Mouse (Mus musculus): ENCODE measurements around the gene Plxnc1. TPM values are rescaled to one million over a fixed set of nuclear protein-coding genes. Genes with fewer than 3 reads are reported as not detected.

The Plxnc1 gene
- polyA plus RNA-seq, 1 experiment from 2014 or later, result 1.5 TPM

DNA sequence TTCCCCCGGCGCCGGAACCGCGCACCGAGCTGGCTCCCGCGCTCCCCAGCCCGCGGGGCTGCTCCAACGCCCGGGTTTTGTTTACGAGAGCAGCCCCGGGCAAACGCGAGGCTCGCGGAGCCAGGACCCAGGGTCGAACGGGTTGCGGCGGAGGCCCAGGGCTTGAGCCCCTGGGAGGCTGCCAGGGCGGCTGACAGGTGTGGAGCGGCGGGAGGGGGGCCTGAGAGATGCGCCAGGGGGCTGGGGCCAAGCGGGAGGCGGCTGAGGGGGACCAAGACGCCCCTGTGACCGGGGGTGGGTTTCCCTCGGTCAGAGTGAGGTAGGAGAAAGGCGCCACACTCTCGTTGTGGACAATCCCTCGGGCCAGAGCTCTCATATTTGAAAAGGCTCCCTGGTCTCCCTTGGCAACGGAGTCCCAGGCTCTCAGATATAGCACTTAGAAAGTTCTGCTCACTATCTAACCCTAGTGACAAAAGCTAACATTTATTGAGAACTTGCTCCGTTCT, 624 bp upstream of the Plxnc1 start:
- no peak for ATAC-seq (ENCODE audit: insufficient read depth, low FRiP score, low read depth)
- H3K9ac ChIP-seq, result peak overlapping the region; percentile 39
- H3K4me3 ChIP-seq (replicated peaks), result peak overlapping the region; percentile 73
- H3K4me1 ChIP-seq, result peaks cover 18% of the 10 kb centered on the region
- no peaks in the 10 kb centered on the region for H3K36me3 ChIP-seq
- no peaks in the 10 kb centered on the region for H3K9me3 ChIP-seq
- peak overlapping the region; percentile 99 for H3K4me2 ChIP-seq
- no peak overlapping the region for H3K27ac ChIP-seq
- WGBS, result under 1% methylated on average over 36 of the region's 36 CpGs
- H3K27me3 ChIP-seq (replicated peaks), result peaks cover 31% of the 10 kb centered on the region

DNA sequence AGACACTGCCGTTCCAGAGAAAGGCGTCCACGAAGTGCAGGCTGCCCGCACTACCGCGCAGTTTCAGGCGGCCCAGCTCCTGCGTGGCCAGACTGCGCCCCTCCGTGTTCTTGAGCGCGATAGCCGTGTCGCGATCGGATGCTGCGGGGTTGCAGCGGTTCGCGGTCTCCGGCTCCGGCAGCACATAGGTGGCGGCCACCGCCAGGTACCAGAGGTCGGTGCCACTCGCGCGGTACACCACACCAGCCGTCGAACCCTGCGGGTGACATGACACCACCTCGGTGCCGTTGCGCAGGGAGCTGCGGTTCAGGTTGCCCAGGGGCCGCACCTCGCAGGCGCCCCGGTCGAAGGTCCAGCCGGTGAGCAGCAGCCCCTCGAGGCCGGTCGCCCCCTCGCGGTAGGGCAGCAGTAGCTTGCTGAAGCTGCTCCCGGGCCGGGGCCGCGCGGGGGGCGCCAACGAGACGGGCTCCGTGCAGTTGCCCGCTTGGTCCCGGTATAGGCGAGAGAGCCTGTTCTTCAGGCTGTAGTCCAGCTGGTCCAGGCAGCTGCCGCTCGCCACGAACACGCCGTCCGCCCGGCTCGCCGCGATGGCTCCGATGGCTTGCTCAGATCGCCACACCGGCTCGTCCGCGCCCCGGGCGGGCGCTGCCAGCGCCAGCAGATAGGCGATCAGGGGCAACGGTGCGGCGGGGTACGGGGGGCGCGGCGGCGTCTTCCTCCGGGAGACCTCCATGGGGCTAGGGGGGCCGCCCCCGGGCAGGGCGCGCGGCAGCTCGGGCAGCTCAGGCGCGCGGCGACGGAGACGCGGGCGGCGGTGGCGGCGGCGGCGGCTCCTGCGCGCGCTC, 567 bp downstream of the Plxnc1 start:
- H3K9ac ChIP-seq, result peak overlapping the region; percentile 48
- no peak overlapping the region for H3K27ac ChIP-seq
- H3K4me2 ChIP-seq, result peak overlapping the region; percentile 99
- H3K4me1 ChIP-seq, result peaks cover 18% of the 10 kb centered on the region
- H3K36me3 ChIP-seq, result no peaks in the 10 kb centered on the region
- WGBS, result under 1% methylated on average over 86 of the region's 110 CpGs
- peak; percentile 32; the same call in 1 of the 2 replicates for ATAC-seq (ENCODE audit: insufficient read depth, low FRiP score, low read depth)
- no peaks in the 10 kb centered on the region for H3K9me3 ChIP-seq
- H3K4me3 ChIP-seq (replicated peaks), result peak overlapping the region; percentile 73
- peaks cover 31% of the 10 kb centered on the region for H3K27me3 ChIP-seq (replicated peaks)

DNA sequence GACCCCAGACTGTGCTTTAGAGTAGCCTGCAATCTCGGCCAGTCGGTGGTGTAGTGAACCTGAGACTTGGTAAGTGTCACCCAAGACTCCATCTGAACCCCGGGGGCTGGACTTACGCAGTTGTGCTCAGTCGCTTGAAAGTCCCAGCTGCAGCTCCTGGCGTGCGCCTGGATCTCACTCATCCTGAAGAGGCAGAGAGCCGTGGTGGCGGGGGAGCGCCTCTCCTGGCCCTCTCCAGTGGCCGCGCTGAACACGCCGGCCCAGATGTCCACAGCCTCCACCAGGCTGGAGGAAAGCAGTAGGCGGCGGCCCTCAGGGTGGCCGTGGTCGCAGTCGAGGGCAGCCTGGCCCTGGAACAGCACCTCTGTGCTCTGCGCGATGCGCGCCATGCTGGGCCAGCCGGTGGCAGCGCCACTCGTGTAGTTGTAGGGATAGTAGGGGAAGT, 1.2 kb downstream of the Plxnc1 start:
- Histone ChIP-seq H3K4me2 (peak overlapping the region; percentile 99), H3K4me3 (replicated peaks) (peak overlapping the region; percentile 73), H3K9ac (peak overlapping the region; percentile 48; the same call in 1 of the 2 replicates), H3K27ac (no peak overlapping the region), H3K4me1 (peaks cover 18% of the 10 kb centered on the region), H3K27me3 (replicated peaks) (peaks cover 31% of the 10 kb centered on the region), H3K9me3 (no peaks in the 10 kb centered on the region), H3K36me3 (no peaks in the 10 kb centered on the region)
- no peak for ATAC-seq (ENCODE audit: insufficient read depth, low FRiP score, low read depth)
- WGBS, result under 1% methylated on average over 26 of the region's 26 CpGs

DNA sequence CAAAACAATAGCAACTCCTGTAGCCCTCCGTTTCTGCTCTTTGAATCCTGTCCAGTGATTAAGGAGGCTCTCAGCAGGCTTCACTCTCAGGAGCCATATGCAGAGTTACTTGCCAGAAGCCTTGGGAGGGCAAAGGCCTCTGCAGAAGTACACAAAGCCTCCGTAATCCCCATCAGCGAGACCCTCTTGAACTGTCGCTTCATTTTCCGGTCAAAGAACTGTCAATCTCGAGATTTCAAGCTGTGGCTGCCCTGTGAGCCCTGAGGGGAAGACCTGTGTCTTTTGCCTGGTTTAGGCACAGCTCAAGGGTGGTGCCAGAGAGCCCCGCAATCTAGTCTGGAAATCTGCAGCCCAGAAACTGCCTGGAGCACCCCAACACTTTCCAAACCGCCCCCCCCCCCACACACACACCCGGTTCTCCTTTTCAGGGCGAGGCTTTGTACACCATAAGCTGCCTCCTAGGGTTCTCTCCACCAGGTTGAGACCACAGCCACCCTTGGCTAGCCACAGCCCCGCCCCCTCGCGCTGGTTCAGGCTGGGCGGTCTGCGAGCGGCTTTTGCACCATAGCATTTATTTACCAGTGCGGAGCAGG, 2.1 kb downstream of the Plxnc1 start:
- 7% methylated on average over 17 of the region's 17 CpGs for WGBS
- H3K9me3 ChIP-seq, result no peaks in the 10 kb centered on the region
- no peak for ATAC-seq (ENCODE audit: insufficient read depth, low FRiP score, low read depth)

DNA sequence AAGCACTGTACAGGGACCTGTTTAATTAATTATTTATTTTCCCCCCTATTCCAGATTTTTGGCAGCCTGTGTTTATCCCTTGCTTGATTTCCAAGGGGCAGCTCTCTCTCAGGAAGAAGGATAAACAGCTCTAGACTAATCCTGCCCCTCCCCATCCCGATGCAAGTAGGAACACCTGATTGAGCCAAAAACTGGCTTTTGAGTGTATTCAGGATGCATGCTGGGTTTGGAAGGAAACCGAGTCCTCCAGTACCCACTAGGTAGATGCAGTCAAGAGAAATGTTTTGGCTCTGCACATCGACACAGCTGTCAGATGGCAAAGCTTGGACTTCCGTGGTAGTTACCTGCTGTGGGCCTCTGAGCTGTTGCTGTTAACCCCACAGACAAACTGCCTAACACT, 3.1 kb downstream of the Plxnc1 start:
- 28% methylated on average over 4 of the region's 4 CpGs for WGBS
- Histone ChIP-seq H3K9ac (no peak overlapping the region), H3K27ac (no peak overlapping the region), H3K4me3 (replicated peaks) (no peak overlapping the region), H3K36me3 (no peaks in the 10 kb centered on the region), H3K27me3 (replicated peaks) (peaks cover 30% of the 10 kb centered on the region), H3K9me3 (no peaks in the 10 kb centered on the region), H3K4me1 (peaks cover 18% of the 10 kb centered on the region), H3K4me2 (no peak overlapping the region)
- no peak for ATAC-seq (ENCODE audit: insufficient read depth, low FRiP score, low read depth)

More for the DNA sequence above, 2.1 kb downstream of the Plxnc1 start:
- Histone ChIP-seq H3K4me1 (peaks cover 18% of the 10 kb centered on the region), H3K36me3 (no peaks in the 10 kb centered on the region), H3K27ac (no peak overlapping the region), H3K4me3 (replicated peaks) (peak overlapping the region; percentile 73), H3K9ac (no peak overlapping the region), H3K4me2 (peak overlapping the region; percentile 99), H3K27me3 (replicated peaks) (peaks cover 31% of the 10 kb centered on the region)

DNA sequence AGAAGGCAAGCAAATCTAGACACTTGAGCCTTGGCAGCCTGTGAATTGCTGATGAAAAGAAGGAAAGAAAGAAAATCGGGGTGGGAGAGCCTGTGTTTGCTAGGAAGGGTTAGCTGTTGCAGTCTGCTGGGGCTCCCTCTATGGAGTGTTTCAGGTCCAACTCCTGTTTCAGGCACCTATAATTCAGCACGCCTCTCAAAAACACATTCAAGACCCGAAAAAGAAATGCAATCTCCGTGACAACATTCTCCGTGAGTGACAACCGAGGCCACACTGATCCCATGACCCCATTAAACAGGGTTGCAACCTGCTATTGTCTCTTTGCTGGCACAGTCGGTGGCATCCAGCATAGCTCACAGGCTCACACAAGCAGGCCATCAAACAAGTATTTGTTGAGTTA, 3.8 kb downstream of the Plxnc1 start:
- no peaks in the 10 kb centered on the region for H3K9me3 ChIP-seq
- WGBS, result 38% methylated on average over 7 of the region's 7 CpGs
- no peak overlapping the region for H3K4me2 ChIP-seq
- H3K36me3 ChIP-seq, result no peaks in the 10 kb centered on the region
- H3K27ac ChIP-seq, result no peak overlapping the region
- no peak overlapping the region for H3K4me3 ChIP-seq (replicated peaks)
- peaks cover 18% of the 10 kb centered on the region for H3K4me1 ChIP-seq
- peaks cover 24% of the 10 kb centered on the region for H3K27me3 ChIP-seq (replicated peaks)
- ATAC-seq (ENCODE audit: insufficient read depth, low FRiP score, low read depth), result no peak
- no peak overlapping the region for H3K9ac ChIP-seq

DNA sequence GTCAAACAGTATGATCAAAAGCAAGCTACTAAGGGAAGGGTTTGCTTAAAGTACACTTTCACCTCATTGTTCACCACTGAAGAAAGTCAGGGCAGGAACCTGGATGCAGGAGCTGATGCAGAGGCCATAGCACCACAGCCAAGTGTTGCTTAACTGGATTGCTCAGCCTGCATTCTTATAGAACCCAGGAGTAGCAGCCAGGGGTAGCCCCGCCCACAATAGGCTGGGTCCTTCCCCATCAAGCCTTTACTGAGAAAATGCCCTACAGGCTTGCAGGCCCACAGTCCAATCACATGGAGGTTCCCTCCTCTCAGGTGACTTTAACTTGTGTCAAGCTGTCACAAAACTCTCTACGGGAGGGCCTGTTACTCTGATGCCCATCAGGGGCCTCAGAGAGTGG, 4.6 kb downstream of the Plxnc1 start:
- Histone ChIP-seq H3K4me3 (replicated peaks) (no peak overlapping the region), H3K36me3 (no peaks in the 10 kb centered on the region), H3K4me2 (no peak overlapping the region), H3K9ac (no peak overlapping the region), H3K4me1 (peaks cover 15% of the 10 kb centered on the region), H3K27ac (no peak overlapping the region), H3K27me3 (replicated peaks) (peaks cover 21% of the 10 kb centered on the region), H3K9me3 (no peaks in the 10 kb centered on the region)
- 41% methylated on average over 2 of the region's 2 CpGs for WGBS
- ATAC-seq (ENCODE audit: insufficient read depth, low FRiP score, low read depth), result no peak

DNA sequence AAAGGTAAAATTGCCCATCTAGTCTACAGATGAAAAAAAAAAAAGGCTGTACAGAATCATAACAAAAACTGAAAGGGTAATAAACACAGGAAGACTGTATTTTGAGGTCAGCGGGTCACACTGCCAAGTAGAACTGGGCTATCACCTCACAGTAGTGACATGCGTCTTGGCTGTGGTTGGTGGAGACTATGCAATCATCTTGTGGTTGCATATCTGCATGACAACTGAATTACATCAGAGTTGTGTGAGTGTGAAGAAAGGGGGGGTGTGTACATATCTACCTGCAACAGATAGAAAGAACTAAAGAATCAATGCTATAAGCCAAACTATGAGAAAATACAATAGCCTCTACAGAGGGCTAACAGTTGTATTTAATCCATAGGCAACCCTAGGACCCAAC, 5.7 kb downstream of the Plxnc1 start:
- Histone ChIP-seq H3K36me3 (no peaks in the 10 kb centered on the region), H3K27ac (no peak overlapping the region), H3K9me3 (no peaks in the 10 kb centered on the region), H3K4me3 (replicated peaks) (no peak overlapping the region), H3K4me1 (peaks cover 10% of the 10 kb centered on the region), H3K9ac (no peak overlapping the region), H3K27me3 (replicated peaks) (peaks cover 13% of the 10 kb centered on the region), H3K4me2 (no peak overlapping the region)
- ATAC-seq (ENCODE audit: insufficient read depth, low FRiP score, low read depth), result no peak
- 87% methylated on average over 2 of the region's 2 CpGs for WGBS

DNA sequence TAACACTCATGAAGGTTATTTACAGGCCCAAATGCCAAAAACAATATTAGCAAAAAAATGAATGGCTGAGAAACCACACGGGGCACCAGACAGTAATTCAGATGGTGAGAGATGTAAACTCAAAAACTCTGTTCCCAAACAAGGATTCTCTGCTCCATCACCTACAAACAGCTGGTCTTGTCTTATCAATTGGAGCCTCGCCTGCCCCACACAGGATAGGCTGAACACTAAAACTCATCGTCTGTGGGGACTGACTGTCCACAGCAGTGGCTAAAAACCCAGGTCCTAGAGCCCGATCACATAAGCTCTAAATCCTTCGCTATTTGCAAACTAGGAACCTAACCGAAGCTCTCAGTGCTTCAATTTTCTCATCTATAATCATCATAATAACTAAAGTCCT, 6.3 kb downstream of the Plxnc1 start:
- Histone ChIP-seq H3K27me3 (replicated peaks) (peaks cover 7% of the 10 kb centered on the region), H3K36me3 (no peaks in the 10 kb centered on the region), H3K4me3 (replicated peaks) (no peak overlapping the region), H3K27ac (no peak overlapping the region), H3K9me3 (no peaks in the 10 kb centered on the region), H3K4me1 (peaks cover 4% of the 10 kb centered on the region), H3K9ac (no peak overlapping the region), H3K4me2 (no peak overlapping the region)
- no peak for ATAC-seq (ENCODE audit: insufficient read depth, low FRiP score, low read depth)
- 78% methylated on average over 6 of the region's 6 CpGs for WGBS

DNA sequence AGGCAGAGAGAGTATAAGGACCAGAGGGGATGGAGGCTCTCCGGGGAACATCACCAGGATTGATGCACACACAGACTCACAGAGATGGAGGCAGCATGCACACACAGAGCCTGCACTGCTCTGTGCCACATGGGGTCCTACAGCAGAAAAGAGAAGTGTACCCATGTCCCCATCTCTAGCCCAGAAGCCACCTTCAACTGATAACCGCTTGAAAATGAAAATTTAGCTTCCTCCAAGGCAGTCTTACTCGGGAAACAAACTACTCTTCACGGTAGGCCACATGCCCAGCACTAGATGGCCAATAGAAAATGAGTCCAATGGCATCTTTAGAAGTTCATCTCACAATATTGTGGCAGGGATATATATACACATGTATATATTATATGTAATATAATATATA, 9.4 kb downstream of the Plxnc1 start:
- H3K27me3 ChIP-seq (replicated peaks), result no peaks in the 10 kb centered on the region
- ATAC-seq (ENCODE audit: insufficient read depth, low FRiP score, low read depth), result no peak
- H3K4me3 ChIP-seq (replicated peaks), result no peak overlapping the region
- no peaks in the 10 kb centered on the region for H3K9me3 ChIP-seq
- H3K27ac ChIP-seq, result no peak overlapping the region
- 88% methylated on average over 4 of the region's 4 CpGs for WGBS
- no peaks in the 10 kb centered on the region for H3K36me3 ChIP-seq
- 0 out of 2 replicates have a peak, but pooled peaks cover 5% of the 10 kb centered on the region for H3K4me1 ChIP-seq
- H3K4me2 ChIP-seq, result no peak overlapping the region
- no peak overlapping the region for H3K9ac ChIP-seq

DNA sequence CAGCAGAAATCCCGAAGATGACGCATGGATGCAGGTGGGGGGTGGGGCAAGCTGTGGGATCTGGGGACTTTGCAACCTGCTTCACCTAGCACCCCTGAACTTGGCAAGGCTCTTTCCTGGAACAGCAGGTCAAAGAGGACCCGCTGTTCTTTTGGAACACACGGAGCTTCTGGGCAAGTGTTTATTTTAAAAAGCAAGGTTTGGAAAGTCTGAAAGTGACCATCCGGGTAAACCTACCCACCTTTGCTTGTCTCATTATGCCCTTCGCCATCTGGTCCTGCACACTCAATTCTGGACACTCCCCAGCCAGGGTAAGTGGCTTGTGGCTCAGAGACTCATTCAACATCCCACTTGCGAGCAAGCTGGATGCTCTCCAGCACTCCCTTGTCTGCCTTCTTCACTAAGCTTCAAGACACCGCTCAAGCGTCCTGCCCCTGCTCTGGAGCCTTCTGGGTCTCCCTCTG, 10.5 kb downstream of the Plxnc1 start:
- no peak overlapping the region for H3K9ac ChIP-seq
- no peak overlapping the region for H3K4me2 ChIP-seq
- H3K4me3 ChIP-seq (replicated peaks), result no peak overlapping the region
- no peaks in the 10 kb centered on the region for H3K36me3 ChIP-seq
- no peak overlapping the region for H3K27ac ChIP-seq
- H3K9me3 ChIP-seq, result no peaks in the 10 kb centered on the region
- 0 out of 2 replicates have a peak, but pooled peaks cover 5% of the 10 kb centered on the region for H3K4me1 ChIP-seq
- 73% methylated on average over 9 of the region's 9 CpGs for WGBS
- no peak for ATAC-seq (ENCODE audit: insufficient read depth, low FRiP score, low read depth)
- no peaks in the 10 kb centered on the region for H3K27me3 ChIP-seq (replicated peaks)
